Mouse (Mus musculus) liver, embryonic 13.5 days (tissue): Measurements from ENCODE around the gene Shisa5. TPM values are rescaled to one million over a fixed set of nuclear protein-coding genes. Genes with fewer than 3 reads are reported as not detected.

Experiments used
- ATAC-seq: fragments of 200-750 bp; cut with Nextera tagmentation; 2 replicates; pipeline ENCODE4 v1.8.0; 2017; ENCODE audit warnings: low read depth, mild to moderate bottlenecking, moderate number of reproducible peaks, moderate library complexity
- DNase-seq: peaks from one replicate; pipeline ENCODE4 v3.0.0; 2022
- H3K27ac ChIP-seq: fragments of 300-500 bp; sonication (generic); 2 replicates; pipeline ENCODE4 v1.5.1; 2015; ENCODE audit warnings: moderate library complexity, mild to moderate bottlenecking, inconsistent platforms
- H3K27me3 ChIP-seq: fragments of 300-500 bp; sonication (generic); 2 replicates; pipeline ENCODE4 v1.6.1; 2015; ENCODE audit warnings: mild to moderate bottlenecking, inconsistent platforms
- H3K36me3 ChIP-seq: fragments of 300-500 bp; sonication (generic); 2 replicates; pipeline ENCODE4 v1.6.1; 2015; ENCODE audit warnings: mild to moderate bottlenecking, inconsistent platforms
- H3K4me1 ChIP-seq: fragments of 300-500 bp; sonication (generic); replicated peaks from 2 replicates; pipeline ENCODE4 v1.6.1; 2015; ENCODE audit warnings: inconsistent platforms
- H3K4me2 ChIP-seq: fragments of 300-500 bp; sonication (generic); 2 replicates; pipeline ENCODE4 v1.6.1; 2015; ENCODE audit warnings: inconsistent platforms, mild to moderate bottlenecking, moderate library complexity
- H3K4me3 ChIP-seq: fragments of 300-500 bp; sonication (generic); replicated peaks from 2 replicates; pipeline ENCODE4 v1.5.1; 2015; ENCODE audit warnings: mild to moderate bottlenecking, inconsistent platforms
- H3K9ac ChIP-seq: fragments of 300-500 bp; sonication (generic); 2 replicates; pipeline ENCODE4 v1.6.1; 2015; ENCODE audit warnings: mild to moderate bottlenecking, inconsistent platforms
- H3K9me3 ChIP-seq: fragments of 300-500 bp; sonication (generic); replicated peaks from 2 replicates; pipeline ENCODE4 v1.6.1; 2016; ENCODE audit warnings: inconsistent platforms
- WGBS: fragments of 180-500 bp; shearing (Covaris S2); methylation state at CpG from one replicate; pipeline ENCODE4 v1.1.7; 2015; ENCODE audit not compliant: insufficient replicate concordance; 5-methylcytosine and 5-hydroxymethylcytosine counted together
- polyA plus RNA-seq: library from polyadenylated mRNA; unstranded; fragments of >200 nt; fragmentation: Nextera tagmentation; extraction: Ambion mirVana; gene quantifications from 2 replicates; pipeline ENCODE4 v1.2.1, GENCODE M21; 2015

Shisa5 gene
- polyA plus RNA-seq, 1 experiment from 2014 or later: 20.0 TPM

DNA sequence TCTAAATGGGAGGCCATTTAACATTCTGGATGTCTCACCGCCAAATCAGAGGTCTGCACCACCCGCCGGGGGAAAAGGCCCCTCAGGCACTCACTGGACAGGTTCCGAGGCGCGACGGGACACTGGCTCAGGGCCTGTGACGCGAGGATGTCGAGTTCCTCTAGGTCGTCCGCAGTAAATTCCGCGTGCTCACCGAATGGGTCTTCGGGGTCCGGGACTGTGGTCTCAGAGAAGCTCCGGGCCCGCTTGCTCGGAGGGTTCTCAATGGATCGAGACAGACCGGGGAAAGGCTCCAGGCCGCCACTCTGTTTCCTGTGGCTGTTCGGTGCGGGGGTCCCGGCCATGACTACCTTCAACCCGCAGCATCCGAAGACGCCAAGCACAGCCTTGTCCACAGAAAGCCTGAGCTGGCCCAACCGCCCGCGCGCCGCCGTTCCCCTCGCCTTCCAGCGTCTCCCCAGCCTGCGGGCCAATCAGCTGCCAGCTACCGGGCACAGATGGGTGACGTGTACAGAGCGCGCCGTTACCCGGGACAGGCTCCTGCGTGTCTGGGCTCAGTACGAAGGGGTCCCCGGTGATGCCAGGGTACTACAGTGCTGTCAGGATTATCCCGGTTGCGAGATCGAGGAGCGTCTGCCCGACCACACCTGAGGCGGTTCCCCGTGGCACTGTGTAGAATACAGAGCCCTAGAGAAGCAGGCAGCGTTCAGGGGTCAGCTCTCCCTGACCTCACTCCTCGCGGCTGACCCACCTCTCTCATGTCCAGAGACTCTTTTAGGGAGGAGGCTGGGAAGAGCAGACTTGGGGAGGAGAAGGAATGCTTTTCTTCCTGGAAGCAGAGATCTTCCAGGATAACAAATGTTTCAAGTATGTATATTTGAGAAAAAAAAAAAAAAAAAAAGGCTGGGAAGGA is 35.6 kb downstream of the Shisa5 start, which contains the start of gene Atrip:
Gene Atrip (minus strand): TSS at position 464 of the 913 bp plus-strand sequence.
- WGBS: under 1% methylated on average over 57 of the region's 57 CpGs
- Histone ChIP-seq H3K27ac (peak within 1 kb of the TSS; percentile 80), H3K27me3 (no peaks in the 10 kb centered on the region), H3K9ac (peak within 1 kb of the TSS; percentile 91), H3K4me2 (peak within 1 kb of the TSS; percentile 83), H3K9me3 (no peaks in the 10 kb centered on the region), H3K36me3 (peaks cover 37% of the 10 kb centered on the region), H3K4me3 (peak within 1 kb of the TSS; percentile 81), H3K4me1 (peaks cover 23% of the 10 kb centered on the region)
- ATAC-seq (peak; percentile 97), DNase-seq (peak; percentile 86)

DNA sequence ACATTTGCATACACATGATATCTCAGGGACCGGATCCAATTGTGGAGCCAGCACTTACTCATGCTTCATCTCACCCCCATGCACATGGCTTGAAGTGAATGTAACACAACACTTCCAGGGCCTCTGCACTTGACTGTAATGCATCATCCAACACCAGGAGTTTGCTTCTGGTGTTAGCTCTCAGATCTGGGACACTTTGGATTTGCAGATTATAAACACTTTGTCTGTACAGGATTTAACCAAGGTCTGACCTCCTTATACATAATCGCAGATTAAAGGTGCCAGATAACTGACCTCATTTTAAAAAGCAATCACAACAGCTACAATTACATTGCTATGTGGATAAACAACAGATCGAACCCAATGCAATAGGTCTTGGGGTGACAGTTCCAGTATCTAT is 42.2 kb downstream of the Shisa5 start:
- Histone ChIP-seq H3K36me3 (peaks cover 29% of the 10 kb centered on the region), H3K4me3 (peak overlapping the region; percentile 88), H3K4me1 (peaks cover 36% of the 10 kb centered on the region), H3K27me3 (no peaks in the 10 kb centered on the region), H3K9me3 (no peaks in the 10 kb centered on the region), H3K9ac (0 out of 2 replicates have a peak overlapping the region, but pooled peaks have one; percentile 92), H3K4me2 (peak overlapping the region; percentile 80), H3K27ac (no peak overlapping the region)
- WGBS: 86% methylated on average over 3 of the region's 3 CpGs
- DNase-seq (no peak), ATAC-seq (no peak)

DNA sequence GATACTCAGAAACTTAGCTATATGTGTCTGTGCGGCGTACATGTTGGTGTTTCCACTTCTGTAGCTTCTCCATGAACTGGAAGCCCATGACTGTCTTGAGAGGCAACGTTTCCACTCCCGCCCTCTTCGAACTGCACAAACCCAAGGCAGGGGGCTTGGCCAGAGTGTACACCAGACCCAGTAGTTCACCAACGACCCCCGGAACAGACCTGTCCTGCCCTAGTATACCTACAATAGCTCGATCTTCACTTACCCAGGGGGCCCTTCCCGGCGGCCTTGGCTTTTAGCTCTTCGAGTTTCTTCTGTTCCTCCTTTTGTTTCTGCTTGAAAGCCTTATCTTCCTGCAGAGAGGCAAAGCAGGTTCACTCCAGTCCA is 43.4 kb downstream of the Shisa5 start:
- H3K36me3 ChIP-seq: peaks cover 29% of the 10 kb centered on the region
- H3K27ac ChIP-seq: peak overlapping the region; percentile 77
- H3K4me2 ChIP-seq: peak overlapping the region; percentile 80
- H3K9ac ChIP-seq: peak overlapping the region; percentile 92
- peak overlapping the region; percentile 88 for H3K4me3 ChIP-seq
- WGBS: 2% methylated on average over 11 of the region's 11 CpGs
- ATAC-seq: peak; percentile 15
- peaks cover 40% of the 10 kb centered on the region for H3K4me1 ChIP-seq
- H3K9me3 ChIP-seq: no peaks in the 10 kb centered on the region
- DNase-seq: no peak
- no peaks in the 10 kb centered on the region for H3K27me3 ChIP-seq

DNA sequence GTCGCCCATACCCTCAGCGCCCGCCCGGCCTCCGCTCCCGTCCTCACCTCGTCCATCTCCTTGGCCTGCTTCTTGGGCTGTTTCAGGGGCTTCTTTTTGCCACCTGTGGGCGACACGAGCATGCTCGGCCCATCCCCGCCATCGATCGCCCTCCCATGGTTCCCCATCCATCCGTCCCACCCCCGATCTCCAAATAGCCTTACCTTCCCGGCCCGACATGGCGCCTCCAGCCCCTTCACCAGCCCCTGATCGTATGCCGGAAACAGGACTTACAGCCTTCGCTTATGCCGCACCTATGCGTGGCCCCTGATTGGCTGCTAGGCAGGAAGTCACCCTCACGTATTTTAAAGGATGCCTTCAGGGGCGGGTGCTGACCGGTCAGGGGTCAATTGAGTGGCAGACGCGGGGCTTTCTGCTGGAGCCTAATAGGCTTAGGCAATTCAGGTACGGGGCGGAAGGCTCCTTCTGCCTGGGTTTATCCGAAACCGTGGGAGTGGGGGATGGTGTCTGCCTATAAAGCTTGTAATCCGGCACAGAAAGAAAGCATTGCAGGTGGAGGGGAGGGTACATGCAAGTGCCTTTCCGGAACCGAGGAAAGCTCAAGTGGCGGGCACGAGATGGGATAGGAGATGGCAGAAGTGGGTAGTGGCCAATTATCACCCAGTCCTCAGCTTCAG is 43.9 kb downstream of the Shisa5 start, which contains the start of the genes Ccdc51 and Tma7:
Gene Ccdc51 (plus strand): TSS at position 370 of the 677 bp plus-strand sequence.
Gene Tma7 (minus strand): TSS at position 464 of the 677 bp plus-strand sequence.
- H3K27me3 ChIP-seq: no peaks in the 10 kb centered on the region
- peak; percentile 89 for DNase-seq
- peaks cover 40% of the 10 kb centered on the region for H3K4me1 ChIP-seq
- peak within 1 kb of the TSS; percentile 77 for H3K27ac ChIP-seq
- peak within 1 kb of the TSS; percentile 92 for H3K9ac ChIP-seq
- peak within 1 kb of the TSS; percentile 80 for H3K4me2 ChIP-seq
- H3K36me3 ChIP-seq: peaks cover 29% of the 10 kb centered on the region
- ATAC-seq: peak; percentile 98
- H3K9me3 ChIP-seq: no peaks in the 10 kb centered on the region
- H3K4me3 ChIP-seq: peak within 1 kb of the TSS; percentile 88
- under 1% methylated on average over 37 of the region's 37 CpGs for WGBS

DNA sequence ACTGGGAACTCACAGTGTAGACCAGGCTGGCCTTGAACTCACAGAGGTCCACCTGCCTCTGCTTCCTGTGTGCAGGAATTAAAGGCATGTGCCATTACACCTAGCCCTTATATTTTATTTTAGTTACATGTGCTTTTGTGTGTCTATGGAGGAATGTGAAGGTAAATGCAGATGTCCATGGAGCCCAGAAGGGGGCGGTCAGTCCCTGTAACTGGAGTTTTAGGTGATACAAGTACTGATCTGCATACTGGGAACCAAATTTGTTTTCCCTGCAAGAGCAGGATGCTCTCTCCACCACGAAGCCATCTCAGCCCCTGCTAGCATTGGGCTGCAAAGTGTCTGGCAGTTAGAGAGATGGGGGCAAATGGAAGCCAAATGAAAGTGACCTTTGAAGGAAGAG is 46.6 kb downstream of the Shisa5 start:
- DNase-seq: no peak

DNA sequence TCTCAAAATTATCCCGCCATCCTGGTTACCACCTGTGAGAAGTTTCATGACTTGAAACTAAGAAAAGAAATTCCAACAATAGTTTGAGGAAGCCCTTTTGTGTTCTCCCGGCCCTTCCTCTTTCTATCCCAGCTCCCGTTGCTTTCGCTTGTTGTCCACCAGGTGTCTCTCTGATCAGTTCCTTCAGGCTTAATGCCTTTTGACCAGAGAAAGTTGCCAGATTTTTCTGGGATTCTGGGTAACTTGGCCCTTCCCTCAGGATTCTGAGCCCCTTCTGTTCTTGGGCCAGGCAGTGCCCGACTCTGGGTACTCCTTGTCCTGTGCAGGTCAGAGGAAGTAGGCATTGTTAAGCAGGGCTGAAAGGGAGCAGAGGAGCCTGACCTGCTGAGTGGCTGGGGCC is 49.6 kb downstream of the Shisa5 start:
- Histone ChIP-seq H3K4me3 (no peak overlapping the region), H3K4me2 (no peak overlapping the region), H3K36me3 (peaks cover 33% of the 10 kb centered on the region), H3K4me1 (peaks cover 30% of the 10 kb centered on the region), H3K27ac (no peak overlapping the region), H3K9ac (no peak overlapping the region), H3K27me3 (peaks cover 6% of the 10 kb centered on the region; the same call in 1 of the 2 replicates), H3K9me3 (no peaks in the 10 kb centered on the region)
- ATAC-seq (no peak), DNase-seq (no peak)
- WGBS: 34% methylated on average over 5 of the region's 5 CpGs

More for the DNA sequence above, 46.6 kb downstream of the Shisa5 start:
- 24% methylated on average over 2 of the region's 2 CpGs for WGBS
- Histone ChIP-seq H3K9ac (no peak overlapping the region), H3K36me3 (peaks cover 19% of the 10 kb centered on the region), H3K27ac (no peak overlapping the region), H3K4me2 (no peak overlapping the region), H3K9me3 (no peaks in the 10 kb centered on the region), H3K4me1 (peaks cover 40% of the 10 kb centered on the region), H3K4me3 (no peak overlapping the region), H3K27me3 (no peaks in the 10 kb centered on the region)
- ATAC-seq: no peak

DNA sequence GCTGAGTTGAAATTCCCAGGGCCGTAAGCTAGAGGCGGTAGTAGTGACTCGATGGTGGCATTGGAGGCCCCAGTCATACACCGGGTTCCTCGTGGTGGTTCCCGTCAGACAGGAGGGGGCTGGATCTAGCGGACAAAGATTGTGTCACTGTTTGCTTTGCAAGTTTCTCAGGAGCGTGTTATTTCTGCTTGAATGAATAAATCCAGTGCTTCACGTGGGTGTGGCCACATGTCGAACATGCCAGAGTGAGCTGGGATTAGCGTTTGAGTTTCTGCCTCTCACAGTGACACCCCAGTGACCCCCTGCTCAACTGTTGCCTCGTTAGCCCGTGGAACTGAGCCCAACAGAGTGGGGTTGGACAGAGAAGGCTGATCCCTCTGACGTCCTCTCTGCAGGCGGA is 52.1 kb downstream of the Shisa5 start:
- Histone ChIP-seq H3K9me3 (no peaks in the 10 kb centered on the region), H3K27me3 (peaks cover 30% of the 10 kb centered on the region), H3K4me3 (no peak overlapping the region), H3K36me3 (peaks cover 33% of the 10 kb centered on the region), H3K27ac (peak overlapping the region; percentile 21; the same call in 1 of the 2 replicates), H3K4me1 (peaks cover 33% of the 10 kb centered on the region), H3K4me2 (no peak overlapping the region), H3K9ac (no peak overlapping the region)
- DNase-seq: no peak
- 73% methylated on average over 15 of the region's 15 CpGs for WGBS
- ATAC-seq: no peak

DNA sequence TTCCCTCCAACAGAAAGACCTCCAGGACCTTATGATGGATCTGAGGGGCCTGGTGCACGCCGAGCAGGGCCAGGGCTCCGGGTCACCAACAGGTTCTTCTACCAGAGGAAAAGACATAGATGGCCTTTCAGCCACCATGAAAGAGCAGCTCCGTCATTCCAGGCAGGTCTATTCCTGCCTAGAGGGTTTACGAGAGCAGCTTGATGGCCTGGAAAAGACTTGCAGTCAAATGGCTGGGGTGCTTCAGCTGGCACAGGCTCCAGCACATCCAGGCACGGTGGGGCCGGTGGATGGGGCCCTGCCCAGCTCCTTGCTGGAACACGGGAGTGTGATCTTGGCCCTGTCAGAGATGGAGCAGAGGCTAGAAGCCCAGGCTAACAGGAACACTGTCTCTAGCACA is 53.4 kb downstream of the Shisa5 start:
- ATAC-seq: no peak
- H3K4me2 ChIP-seq: no peak overlapping the region
- 87% methylated on average over 8 of the region's 8 CpGs for WGBS
- no peak overlapping the region for H3K4me3 ChIP-seq
- peaks cover 31% of the 10 kb centered on the region for H3K4me1 ChIP-seq
- H3K36me3 ChIP-seq: peaks cover 33% of the 10 kb centered on the region
- DNase-seq: no peak
- H3K9me3 ChIP-seq: no peaks in the 10 kb centered on the region
- 0 out of 2 replicates have a peak overlapping the region, but pooled peaks have one; percentile 43 for H3K27ac ChIP-seq
- no peak overlapping the region for H3K9ac ChIP-seq
- H3K27me3 ChIP-seq: peaks cover 44% of the 10 kb centered on the region

DNA sequence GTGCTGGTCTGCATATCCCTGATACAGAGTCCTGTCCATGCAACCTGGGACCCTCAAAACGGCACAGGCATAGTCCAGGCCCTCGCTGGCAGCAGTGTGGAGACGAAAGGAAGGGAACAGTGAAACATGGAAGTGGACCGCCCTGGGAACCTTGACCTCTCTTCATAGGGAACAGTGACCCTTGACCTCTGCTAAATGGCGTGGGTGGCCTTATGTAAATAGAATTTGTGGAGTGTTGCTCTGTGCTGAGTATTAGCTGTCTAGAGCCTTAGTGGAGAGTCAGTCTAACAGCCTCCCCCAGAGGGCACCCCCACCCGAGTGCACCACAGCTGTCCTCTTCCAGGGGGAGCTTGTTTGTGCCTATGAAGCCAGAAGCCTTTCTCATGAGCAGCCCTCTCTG is 54.4 kb downstream of the Shisa5 start:
- DNase-seq (no peak), ATAC-seq (peak; percentile 49)
- Histone ChIP-seq H3K9ac (no peak overlapping the region), H3K36me3 (peaks cover 33% of the 10 kb centered on the region), H3K4me2 (no peak overlapping the region), H3K4me1 (peaks cover 31% of the 10 kb centered on the region), H3K4me3 (no peak overlapping the region), H3K9me3 (no peaks in the 10 kb centered on the region), H3K27ac (peak overlapping the region; percentile 75), H3K27me3 (peaks cover 51% of the 10 kb centered on the region)
- WGBS: 61% methylated on average over 6 of the region's 6 CpGs

DNA sequence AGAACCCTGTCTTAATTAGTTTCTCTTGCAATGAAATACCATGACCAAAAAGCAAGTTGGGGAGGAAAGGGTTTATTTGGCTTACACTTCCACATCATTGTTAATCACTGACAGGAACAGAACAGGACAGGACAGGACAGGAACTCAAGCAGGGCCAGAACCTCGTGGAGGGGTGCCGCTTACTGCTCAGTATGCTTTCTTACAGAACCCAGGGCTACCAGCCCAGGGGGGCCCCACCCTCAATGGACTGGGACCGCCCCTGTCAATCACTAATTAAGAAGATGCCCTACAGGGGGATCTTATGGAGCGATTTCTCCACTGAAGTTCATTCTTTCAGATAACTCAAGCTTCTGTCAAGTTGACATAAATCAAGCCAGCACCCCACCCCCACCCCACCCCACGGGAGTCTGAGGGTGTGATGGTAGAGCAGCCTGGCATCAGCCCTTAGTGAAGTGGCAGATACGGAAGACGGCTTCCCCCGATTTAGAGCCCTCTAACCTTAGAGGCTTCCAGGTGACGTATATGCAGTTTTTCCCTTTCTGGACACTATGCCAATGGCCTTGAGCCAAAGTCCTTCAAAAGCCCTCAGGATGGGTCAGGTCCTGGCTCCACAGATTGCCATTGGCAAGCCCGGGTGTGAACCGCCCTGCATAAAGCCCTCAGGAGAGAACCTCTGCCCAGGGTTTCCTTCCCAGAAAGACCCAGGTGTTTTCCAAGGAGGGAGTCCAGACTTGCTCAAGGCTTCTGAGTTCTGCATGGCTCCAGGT is 55.6 kb downstream of the Shisa5 start:
- peak overlapping the region; percentile 69 for H3K4me2 ChIP-seq
- H3K27ac ChIP-seq: peak overlapping the region; percentile 75
- peaks cover 51% of the 10 kb centered on the region for H3K27me3 ChIP-seq
- ATAC-seq: no peak
- WGBS: 34% methylated on average over 11 of the region's 11 CpGs
- H3K4me1 ChIP-seq: peaks cover 43% of the 10 kb centered on the region
- peaks cover 31% of the 10 kb centered on the region for H3K36me3 ChIP-seq
- H3K9ac ChIP-seq: no peak overlapping the region
- peak overlapping the region; percentile 60 for H3K4me3 ChIP-seq
- no peak for DNase-seq
- no peaks in the 10 kb centered on the region for H3K9me3 ChIP-seq
